Mouse (Mus musculus) intestine, postnatal 0 days (tissue): ENCODE measurements around the gene Fam171a1. TPM values are rescaled to one million over a fixed set of nuclear protein-coding genes. Genes with fewer than 3 reads are reported as not detected.

Source experiments
- ATAC-seq: fragments of 200-750 bp; cut with Nextera tagmentation; 2 replicates; pipeline ENCODE4 v1.8.0; 2017; ENCODE audit warnings: mild to moderate bottlenecking, moderate TSS enrichment, moderate library complexity
- H3K27ac ChIP-seq: fragments of 300-500 bp; sonication (generic); 2 replicates; pipeline ENCODE4 v1.5.1; 2014; ENCODE audit warnings: mild to moderate bottlenecking, low read depth, low read length, moderate library complexity
- H3K27me3 ChIP-seq: fragments of 300-500 bp; sonication (generic); replicated peaks from 2 replicates; pipeline ENCODE4 v1.6.1; 2014; ENCODE audit warnings: low read length, mixed read lengths; ENCODE audit not compliant: control insufficient read depth, insufficient read depth
- H3K36me3 ChIP-seq: fragments of 300-500 bp; sonication (generic); 2 replicates; pipeline ENCODE4 v1.6.1; 2014; ENCODE audit warnings: mild to moderate bottlenecking, moderate library complexity; ENCODE audit not compliant: control insufficient read depth, insufficient read depth
- H3K4me1 ChIP-seq: fragments of 300-500 bp; sonication (generic); replicated peaks from 2 replicates; pipeline ENCODE4 v1.6.1; 2014; ENCODE audit warnings: antibody characterized with exemption, low read length, mixed read lengths; ENCODE audit not compliant: control insufficient read depth, insufficient read depth
- H3K4me2 ChIP-seq: fragments of 300-500 bp; sonication (generic); replicated peaks from 2 replicates; pipeline ENCODE4 v1.6.1; 2014; ENCODE audit warnings: low read depth, mild to moderate bottlenecking, moderate library complexity
- H3K4me3 ChIP-seq: fragments of 300-500 bp; sonication (generic); 2 replicates; pipeline ENCODE4 v1.5.1; 2014; ENCODE audit warnings: low read depth, low read length
- H3K9ac ChIP-seq: fragments of 300-500 bp; sonication (generic); 2 replicates; pipeline ENCODE4 v1.6.1; 2014; ENCODE audit warnings: mild to moderate bottlenecking, low read depth, low read length
- H3K9me3 ChIP-seq: fragments of 300-500 bp; sonication (generic); 2 replicates; pipeline ENCODE4 v1.6.1; 2016; ENCODE audit warnings: mixed run types; ENCODE audit not compliant: control insufficient read depth
- CTCF ChIP-seq: sonication (generic); IDR thresholded peaks from 2 replicates; pipeline ENCODE4 v1.5.1; 2016; ENCODE audit warnings: low read depth, mild to moderate bottlenecking, control low read depth, antibody characterized with exemption, moderate library complexity
- WGBS: fragments of 180-500 bp; shearing (Covaris S2); extraction: QIAGEN DNeasy Blood & Tissue Kit; methylation state at CpG from one replicate; pipeline ENCODE4 v1.1.7; 2014; 5-methylcytosine and 5-hydroxymethylcytosine counted together
- microRNA-seq: library from miRNA; unstranded; fragments of <30 nt; microRNA quantifications from one replicate; pipeline ENCODE4, GENCODE M21; 2016
- polyA plus RNA-seq: library from polyadenylated mRNA; unstranded; fragments of >200 nt; fragmentation: Nextera tagmentation; extraction: Ambion mirVana; gene quantifications from 2 replicates; pipeline ENCODE4 v1.2.1, GENCODE M21; 2015

The Fam171a1 gene
- polyA plus RNA-seq, 1 experiment from 2014 or later: 8.6 TPM

DNA sequence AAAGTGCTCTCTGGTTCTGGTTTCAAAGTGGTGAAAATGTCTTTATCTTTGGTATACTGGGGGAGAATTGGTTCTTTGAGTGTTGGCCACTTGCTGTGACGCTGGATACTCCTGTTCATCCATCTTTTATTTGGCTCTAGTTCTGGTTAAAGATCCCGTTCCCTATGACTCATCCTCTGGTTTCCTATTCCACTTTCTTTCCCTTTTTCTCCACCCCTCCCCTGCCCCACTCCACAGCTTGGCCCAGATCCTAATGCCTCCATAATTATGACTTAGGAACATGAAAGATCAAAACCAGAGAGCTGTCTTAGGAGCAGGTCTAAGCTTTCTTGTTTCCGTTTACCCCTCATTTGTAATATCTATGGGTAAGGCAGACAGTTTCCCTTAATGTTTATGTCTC lies 130.2 kb downstream of the Fam171a1 start:
- H3K9ac ChIP-seq: no peak overlapping the region
- H3K27ac ChIP-seq: no peak overlapping the region
- no peak overlapping the region for H3K4me3 ChIP-seq
- no peaks in the 10 kb centered on the region for H3K36me3 ChIP-seq
- no peak for ATAC-seq
- no peaks in the 10 kb centered on the region for H3K27me3 ChIP-seq
- no peak for TF ChIP-seq CTCF
- 57% methylated on average over 3 of the region's 3 CpGs for WGBS
- no peaks in the 10 kb centered on the region for H3K9me3 ChIP-seq
- H3K4me1 ChIP-seq: no peaks in the 10 kb centered on the region
- no peak overlapping the region for H3K4me2 ChIP-seq

GRCm38 (mm10) chr2:3251309-3251708 lies 137.3 kb downstream of the Fam171a1 start:
- WGBS: 43% methylated on average over 2 of the region's 2 CpGs
- no peak overlapping the region for H3K9ac ChIP-seq
- ATAC-seq: peak; percentile 57

DNA sequence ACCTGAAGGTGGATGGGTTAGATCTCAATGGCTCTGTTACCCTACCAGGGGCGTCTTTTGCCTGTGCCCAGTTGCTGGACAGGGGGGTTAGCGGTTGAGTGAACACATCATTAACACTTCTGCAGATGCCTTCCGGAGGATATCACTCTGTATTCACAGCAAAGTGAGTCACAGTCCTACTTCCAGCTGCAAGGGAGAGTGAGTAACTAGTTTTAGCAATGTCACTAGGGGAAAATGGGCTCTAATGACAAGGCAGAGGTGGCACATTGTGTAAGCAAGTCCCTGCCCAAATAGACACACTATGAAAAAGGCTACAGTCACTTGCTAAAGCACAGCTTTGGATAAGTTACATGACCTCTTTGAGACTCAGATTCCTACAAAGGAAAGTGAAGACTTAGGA lies 152.4 kb downstream of the Fam171a1 start:
- Histone ChIP-seq H3K27ac (no peak overlapping the region), H3K9me3 (no peaks in the 10 kb centered on the region), H3K4me1 (no peaks in the 10 kb centered on the region), H3K4me3 (no peak overlapping the region), H3K9ac (no peak overlapping the region), H3K36me3 (no peaks in the 10 kb centered on the region), H3K4me2 (no peak overlapping the region), H3K27me3 (no peaks in the 10 kb centered on the region)
- TF ChIP-seq CTCF: no peak
- WGBS: 88% methylated on average over 3 of the region's 3 CpGs
- ATAC-seq: no peak

More at GRCm38 (mm10) chr2:3251309-3251708, 137.3 kb downstream of the Fam171a1 start:
- Histone ChIP-seq H3K27ac (no peak overlapping the region), H3K4me1 (no peaks in the 10 kb centered on the region), H3K4me3 (no peak overlapping the region), H3K27me3 (no peaks in the 10 kb centered on the region), H3K4me2 (no peak overlapping the region), H3K9me3 (no peaks in the 10 kb centered on the region), H3K36me3 (no peaks in the 10 kb centered on the region)
- no peak for TF ChIP-seq CTCF

GRCm38 (mm10) chr2:3267879-3268278 lies 153.9 kb downstream of the Fam171a1 start:
- no peak overlapping the region for H3K27ac ChIP-seq
- no peak overlapping the region for H3K4me2 ChIP-seq
- no peaks in the 10 kb centered on the region for H3K4me1 ChIP-seq
- no peak overlapping the region for H3K4me3 ChIP-seq
- no peak for ATAC-seq
- no peaks in the 10 kb centered on the region for H3K27me3 ChIP-seq
- H3K9ac ChIP-seq: no peak overlapping the region
- no peaks in the 10 kb centered on the region for H3K36me3 ChIP-seq
- 31% methylated on average over 3 of the region's 3 CpGs for WGBS
- TF ChIP-seq CTCF: no peak
- H3K9me3 ChIP-seq: no peaks in the 10 kb centered on the region

GRCm38 (mm10) chr2:3273349-3273748 lies 159.3 kb downstream of the Fam171a1 start:
- Histone ChIP-seq H3K4me1 (no peaks in the 10 kb centered on the region), H3K9ac (no peak overlapping the region), H3K27me3 (no peaks in the 10 kb centered on the region), H3K9me3 (no peaks in the 10 kb centered on the region), H3K4me3 (no peak overlapping the region), H3K27ac (no peak overlapping the region), H3K36me3 (no peaks in the 10 kb centered on the region), H3K4me2 (no peak overlapping the region)
- 85% methylated on average over 2 of the region's 2 CpGs for WGBS
- TF ChIP-seq CTCF: no peak
- ATAC-seq: no peak

DNA sequence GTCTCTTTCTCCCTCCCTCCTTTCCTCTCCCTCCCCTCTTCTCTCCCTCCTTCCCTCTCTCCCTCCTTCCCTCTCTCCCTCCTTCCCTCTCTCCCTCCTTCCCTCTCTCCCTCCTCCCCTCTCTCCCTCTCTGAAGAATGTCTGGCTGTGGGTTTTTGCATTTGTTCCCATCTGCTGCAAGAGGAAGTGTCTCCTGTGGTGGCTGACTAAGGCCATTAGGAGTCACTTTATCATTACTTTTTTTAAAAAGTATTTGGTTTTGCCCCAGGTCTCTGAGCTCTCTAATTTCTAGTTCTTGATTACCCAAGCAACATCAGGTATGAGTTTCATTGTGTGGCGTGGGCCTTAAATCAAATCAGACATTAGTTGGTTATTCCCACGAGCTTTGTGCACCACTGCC lies 162.1 kb downstream of the Fam171a1 start:
- no peaks in the 10 kb centered on the region for H3K9me3 ChIP-seq
- H3K36me3 ChIP-seq: no peaks in the 10 kb centered on the region
- H3K4me3 ChIP-seq: no peak overlapping the region
- no peak for ATAC-seq
- no peak for TF ChIP-seq CTCF
- no peak overlapping the region for H3K4me2 ChIP-seq
- no peak overlapping the region for H3K27ac ChIP-seq
- H3K9ac ChIP-seq: no peak overlapping the region
- no peaks in the 10 kb centered on the region for H3K4me1 ChIP-seq
- no peaks in the 10 kb centered on the region for H3K27me3 ChIP-seq
- 80% methylated on average over 2 of the region's 2 CpGs for WGBS

Small RNA genes lying within 50 kb of the gene (microRNA-seq; reads per million reads assigned to microRNA genes)
- gene Gm27306: not detected

Other genes starting within 250 kb of the Fam171a1 start
- 20.0 and 21.0 TPM in 2 replicates for gene Nmt2, start 170.0 kb downstream of the Fam171a1 start, polyA plus RNA-seq
- 15.4 and 15.6 TPM in 2 replicates for gene Rpp38, start 218.4 kb downstream of the Fam171a1 start, polyA plus RNA-seq
- 0.40 and 0.63 TPM in 2 replicates for gene Acbd7, start 221.9 kb downstream of the Fam171a1 start, polyA plus RNA-seq